ENCODE assay signal across 18 mouse cellular contexts in genomic region chr15:8676211-8676691, GRCm38 (mm10). TPM values are rescaled to one million over a fixed set of nuclear protein-coding genes. Genes with fewer than 3 reads are reported as not detected.
DNase-seq lines count a peak whose midpoint lies in the region; ATAC-seq and TF ChIP-seq lines count a peak whose summit lies in the region.
"Had no signal": no experiment of that assay in that cellular context is flagged by ENCODE, and none has a peak within 500 bp of the region (broad histone marks: within the 10 kb centered on the region; RNA-seq: fewer than 3 reads in every experiment).

No protein-coding gene starts in this region.

- H3K4me3 ChIP-seq in lung, embryonic 14.5 days (ENCODE audit: low read depth, low read length) = no peak overlapping the region
- no peak overlapping the region for H3K4me3 ChIP-seq in embryonic facial prominence, embryonic 14.5 days (ENCODE audit: low read depth, low read length)
- no peak overlapping the region for H3K4me3 ChIP-seq in heart, embryonic 15.5 days
- H3K4me3 ChIP-seq: forebrain, embryonic 13.5 days; hindbrain, embryonic 12.5 days; limb, embryonic 15.5 days; stomach, embryonic 15.5 days had no signal

- H3K36me3 ChIP-seq in lung, embryonic 14.5 days (ENCODE audit: insufficient read depth) = no peaks in the 10 kb centered on the region
- H3K36me3 ChIP-seq in embryonic facial prominence, embryonic 14.5 days (ENCODE audit: control insufficient read depth, insufficient read depth, low read length) = 0 out of 2 replicates have a peak, but pooled peaks cover 5% of the 10 kb centered on the region
- H3K36me3 ChIP-seq in heart, embryonic 15.5 days = no peaks in the 10 kb centered on the region
- H3K36me3 ChIP-seq: hindbrain, embryonic 12.5 days; limb, embryonic 15.5 days; stomach, embryonic 15.5 days had no signal

- peak; percentile 66 for DNase-seq in lung, embryonic 14.5 days
- DNase-seq in lung, postnatal 4 days = no peak
- DNase-seq in embryonic facial prominence, embryonic 14.5 days (ENCODE audit: low spot score) = peak; percentile 49
- no peak for DNase-seq in cerebellum, postnatal 14 days
- no peak for DNase-seq in right cerebral cortex, adult 18-20 months
- no peak for DNase-seq in ovary, postnatal 36 days (ENCODE audit: low spot score)
- DNase-seq: adrenal gland, postnatal 10 days; cerebellum, adult 18-20 months; kidney, adult 9 months; kidney, postnatal 4 days; spleen, adult 18-20 months; thymus, adult 2 months had no signal

- H3K9ac ChIP-seq in lung, embryonic 14.5 days = no peak overlapping the region
- no peak overlapping the region for H3K9ac ChIP-seq in embryonic facial prominence, embryonic 14.5 days (ENCODE audit: low read depth, low read length)
- no peak overlapping the region for H3K9ac ChIP-seq in heart, embryonic 15.5 days
- H3K9ac ChIP-seq: forebrain, embryonic 13.5 days; hindbrain, embryonic 12.5 days; limb, embryonic 15.5 days; stomach, embryonic 15.5 days had no signal

- peak overlapping the region; percentile 30; the same call in 1 of the 2 replicates for H3K27ac ChIP-seq in lung, embryonic 14.5 days (ENCODE audit: low read depth)
- no peak overlapping the region for H3K27ac ChIP-seq in embryonic facial prominence, embryonic 14.5 days (replicated peaks; ENCODE audit: low read depth, low read length)
- peak overlapping the region; percentile 45; the same call in 1 of the 2 replicates for H3K27ac ChIP-seq in heart, embryonic 15.5 days
- H3K27ac ChIP-seq: forebrain, embryonic 13.5 days; hindbrain, embryonic 12.5 days; limb, embryonic 15.5 days; stomach, embryonic 15.5 days had no signal

- peak; percentile 81 for ATAC-seq in lung, embryonic 14.5 days (ENCODE audit: insufficient read depth)
- ATAC-seq in embryonic facial prominence, embryonic 14.5 days (ENCODE audit: low read depth) = no peak
- 0 out of 2 replicates have a peak, but pooled peaks have one; percentile 58 for ATAC-seq in heart, embryonic 15.5 days (replicated peaks; ENCODE audit: insufficient number of reproducible peaks, insufficient read depth, low FRiP score, low read depth)
- ATAC-seq: forebrain, embryonic 13.5 days; midbrain, embryonic 16.5 days had no signal

- H3K4me1 ChIP-seq in lung, embryonic 14.5 days (ENCODE audit: insufficient read depth) = 0 out of 2 replicates have a peak, but pooled peaks cover 4% of the 10 kb centered on the region
- no peaks in the 10 kb centered on the region for H3K4me1 ChIP-seq in embryonic facial prominence, embryonic 14.5 days (ENCODE audit: control insufficient read depth, insufficient read depth, low read length)
- peaks cover 21% of the 10 kb centered on the region for H3K4me1 ChIP-seq in heart, embryonic 15.5 days (replicated peaks)
- H3K4me1 ChIP-seq: forebrain, embryonic 13.5 days; hindbrain, embryonic 12.5 days; limb, embryonic 15.5 days; stomach, embryonic 15.5 days had no signal

- H3K9me3 ChIP-seq in lung, embryonic 14.5 days (ENCODE audit: low read depth, low read length) = no peaks in the 10 kb centered on the region
- H3K9me3 ChIP-seq in embryonic facial prominence, embryonic 14.5 days (ENCODE audit: control insufficient read depth, low read length) = no peaks in the 10 kb centered on the region
- H3K9me3 ChIP-seq in heart, embryonic 15.5 days (replicated peaks) = no peaks in the 10 kb centered on the region
- H3K9me3 ChIP-seq: forebrain, embryonic 13.5 days; hindbrain, embryonic 12.5 days; limb, embryonic 15.5 days; stomach, embryonic 15.5 days had no signal

- no peak overlapping the region for H3K4me2 ChIP-seq in lung, embryonic 14.5 days
- no peak overlapping the region for H3K4me2 ChIP-seq in embryonic facial prominence, embryonic 14.5 days (ENCODE audit: low read depth, low read length)
- H3K4me2 ChIP-seq in heart, embryonic 15.5 days = peak overlapping the region; percentile 29
- H3K4me2 ChIP-seq: forebrain, embryonic 13.5 days; hindbrain, embryonic 12.5 days; limb, embryonic 15.5 days; stomach, embryonic 15.5 days had no signal

- H3K27me3 ChIP-seq in lung, embryonic 14.5 days (ENCODE audit: insufficient read depth, low read length) = no peaks in the 10 kb centered on the region
- H3K27me3 ChIP-seq in embryonic facial prominence, embryonic 14.5 days (replicated peaks; ENCODE audit: control insufficient read depth, insufficient read depth, low read length) = no peaks in the 10 kb centered on the region
- no peaks in the 10 kb centered on the region for H3K27me3 ChIP-seq in heart, embryonic 15.5 days
- H3K27me3 ChIP-seq: forebrain, embryonic 13.5 days; hindbrain, embryonic 12.5 days; limb, embryonic 15.5 days; stomach, embryonic 15.5 days had no signal

- TF ChIP-seq CTCF in lung, embryonic 14.5 days (IDR thresholded peaks at IDR 0.05; ENCODE audit: low read depth) = no peak

- WGBS in lung, embryonic 14.5 days = 10% methylated on average over 5 of the region's 5 CpGs
- WGBS in embryonic facial prominence, embryonic 14.5 days = 46% methylated on average over 5 of the region's 5 CpGs
- WGBS in heart, embryonic 15.5 days = 17% methylated on average over 5 of the region's 5 CpGs

RNA-seq across cellular contexts. Expression of gene Slc1a3, which starts 34.3 kb away (rescaled TPM):
- polyA plus RNA-seq in lung, embryonic 14.5 days (2014; fragmentation: Nextera tagmentation; extraction: Ambion mirVana) = 24.5 and 26.1 TPM in 2 replicates
- 32.8 and 36.5 TPM in 2 replicates for polyA plus RNA-seq in embryonic facial prominence, embryonic 14.5 days (2014; fragmentation: Nextera tagmentation; extraction: Ambion mirVana)
- polyA plus RNA-seq in heart, embryonic 15.5 days (2015; fragmentation: Nextera tagmentation; extraction: Ambion mirVana) = 9.8 and 16.7 TPM in 2 replicates

Comparison
In these comparisons a context has a peak if more than half of its experiments do, and no peak if none do; other contexts are left out.
1. DNase-seq: peak in lung, embryonic 14.5 days (single experiment) and embryonic facial prominence, embryonic 14.5 days (single experiment); none in lung, postnatal 4 days (0 of 2), cerebellum, postnatal 14 days (0 of 2), right cerebral cortex, adult 18-20 months (single experiment) and ovary, postnatal 36 days (single experiment).